Mouse (Mus musculus) intestine, postnatal 0 days (tissue): ENCODE measurements around the gene Msi2. TPM values are rescaled to one million over a fixed set of nuclear protein-coding genes. Genes with fewer than 3 reads are reported as not detected.

ENCODE experiments used
- ATAC-seq: fragments of 200-750 bp; cut with Nextera tagmentation; 2 replicates; pipeline ENCODE4 v1.8.0; 2017; ENCODE audit warnings: mild to moderate bottlenecking, moderate TSS enrichment, moderate library complexity
- H3K27ac ChIP-seq: fragments of 300-500 bp; sonication (generic); 2 replicates; pipeline ENCODE4 v1.5.1; 2014; ENCODE audit warnings: mild to moderate bottlenecking, low read depth, low read length, moderate library complexity
- H3K27me3 ChIP-seq: fragments of 300-500 bp; sonication (generic); replicated peaks from 2 replicates; pipeline ENCODE4 v1.6.1; 2014; ENCODE audit warnings: low read length, mixed read lengths; ENCODE audit not compliant: control insufficient read depth, insufficient read depth
- H3K36me3 ChIP-seq: fragments of 300-500 bp; sonication (generic); 2 replicates; pipeline ENCODE4 v1.6.1; 2014; ENCODE audit warnings: mild to moderate bottlenecking, moderate library complexity; ENCODE audit not compliant: control insufficient read depth, insufficient read depth
- H3K4me1 ChIP-seq: fragments of 300-500 bp; sonication (generic); replicated peaks from 2 replicates; pipeline ENCODE4 v1.6.1; 2014; ENCODE audit warnings: antibody characterized with exemption, low read length, mixed read lengths; ENCODE audit not compliant: control insufficient read depth, insufficient read depth
- H3K4me2 ChIP-seq: fragments of 300-500 bp; sonication (generic); replicated peaks from 2 replicates; pipeline ENCODE4 v1.6.1; 2014; ENCODE audit warnings: low read depth, mild to moderate bottlenecking, moderate library complexity
- H3K4me3 ChIP-seq: fragments of 300-500 bp; sonication (generic); 2 replicates; pipeline ENCODE4 v1.5.1; 2014; ENCODE audit warnings: low read depth, low read length
- H3K9ac ChIP-seq: fragments of 300-500 bp; sonication (generic); 2 replicates; pipeline ENCODE4 v1.6.1; 2014; ENCODE audit warnings: mild to moderate bottlenecking, low read depth, low read length
- H3K9me3 ChIP-seq: fragments of 300-500 bp; sonication (generic); 2 replicates; pipeline ENCODE4 v1.6.1; 2016; ENCODE audit warnings: mixed run types; ENCODE audit not compliant: control insufficient read depth
- CTCF ChIP-seq: sonication (generic); IDR thresholded peaks from 2 replicates; pipeline ENCODE4 v1.5.1; 2016; ENCODE audit warnings: low read depth, mild to moderate bottlenecking, control low read depth, antibody characterized with exemption, moderate library complexity
- WGBS: fragments of 180-500 bp; shearing (Covaris S2); extraction: QIAGEN DNeasy Blood & Tissue Kit; methylation state at CpG from one replicate; pipeline ENCODE4 v1.1.7; 2014; 5-methylcytosine and 5-hydroxymethylcytosine counted together
- polyA plus RNA-seq: library from polyadenylated mRNA; unstranded; fragments of >200 nt; fragmentation: Nextera tagmentation; extraction: Ambion mirVana; gene quantifications from 2 replicates; pipeline ENCODE4 v1.2.1, GENCODE M21; 2015

Msi2 gene
- polyA plus RNA-seq, 1 experiment from 2014 or later: 7.5 TPM

DNA sequence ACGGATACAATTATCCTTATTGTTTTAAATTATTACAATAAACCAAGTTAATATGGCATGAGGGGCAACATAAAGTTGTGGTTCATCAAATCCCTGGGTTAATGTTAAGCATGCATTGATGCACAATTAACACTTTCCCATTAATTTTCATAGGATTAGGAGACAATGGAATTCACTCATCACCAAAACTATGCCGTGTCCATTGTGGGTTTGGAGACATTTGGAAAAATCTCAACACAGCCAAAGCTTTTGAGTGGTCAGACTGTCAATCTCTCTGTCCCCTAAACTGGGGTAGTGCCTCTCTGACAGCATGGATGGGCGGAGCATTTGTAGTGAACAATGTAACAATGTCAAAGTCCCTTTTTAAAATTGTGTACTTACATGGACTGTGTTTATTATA, 1.3 kb upstream of the Msi2 start:
- Histone ChIP-seq H3K4me2 (no peak overlapping the region; the same call in 1 of the 2 replicates), H3K4me1 (no peaks in the 10 kb centered on the region), H3K27me3 (no peaks in the 10 kb centered on the region), H3K27ac (no peak overlapping the region), H3K36me3 (no peaks in the 10 kb centered on the region), H3K4me3 (no peak overlapping the region), H3K9ac (no peak overlapping the region), H3K9me3 (no peaks in the 10 kb centered on the region)
- ATAC-seq: no peak
- 58% methylated on average over 3 of the region's 3 CpGs for WGBS
- no peak for TF ChIP-seq CTCF

DNA sequence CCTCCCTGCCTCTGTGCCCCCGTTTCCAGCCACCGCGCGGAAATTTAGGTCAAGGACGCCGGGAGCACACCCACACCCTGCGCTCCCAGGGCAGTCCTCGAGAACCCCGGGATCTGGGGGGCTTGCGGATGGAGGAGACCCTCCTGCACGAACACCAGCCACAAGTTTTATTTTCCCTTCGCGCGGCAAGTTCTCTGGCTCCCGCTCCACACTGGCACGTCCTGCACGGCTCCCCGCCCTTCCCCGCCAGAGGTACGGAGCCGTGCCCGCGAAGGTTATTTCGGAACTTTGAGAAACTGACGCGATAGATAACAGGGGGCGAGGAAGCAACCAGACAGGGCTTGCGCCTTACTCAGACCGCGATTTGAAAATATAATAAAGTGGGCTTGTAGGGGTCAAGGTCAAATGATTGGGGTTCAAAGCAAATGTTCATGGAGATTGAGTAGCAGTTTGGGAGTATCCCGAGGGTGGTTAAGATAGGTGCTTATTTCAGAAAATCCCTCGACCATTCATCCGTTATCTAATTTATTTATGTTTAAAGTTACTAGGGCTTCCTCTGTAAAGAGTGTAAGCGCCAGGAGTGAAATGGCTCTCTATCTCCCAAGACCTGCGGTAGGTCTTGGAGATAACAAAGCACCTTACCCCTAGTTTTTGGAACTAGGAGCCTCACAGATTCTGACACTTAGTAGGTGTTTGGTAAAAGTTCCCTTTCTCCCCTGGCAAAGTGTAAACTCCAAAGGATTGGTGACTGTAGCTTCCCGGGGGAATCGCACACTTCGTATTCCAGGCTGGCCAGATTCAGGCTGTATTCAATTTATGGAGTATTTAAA, 668 bp upstream of the Msi2 start:
- TF ChIP-seq CTCF: no peak
- Histone ChIP-seq H3K27ac (peak overlapping the region; percentile 94), H3K9ac (peak overlapping the region; percentile 99), H3K27me3 (no peaks in the 10 kb centered on the region), H3K4me2 (peak overlapping the region; percentile 99), H3K36me3 (no peaks in the 10 kb centered on the region), H3K4me1 (no peaks in the 10 kb centered on the region), H3K9me3 (no peaks in the 10 kb centered on the region), H3K4me3 (peak overlapping the region; percentile 95)
- WGBS: 8% methylated on average over 38 of the region's 38 CpGs
- ATAC-seq: peak; percentile 24

DNA sequence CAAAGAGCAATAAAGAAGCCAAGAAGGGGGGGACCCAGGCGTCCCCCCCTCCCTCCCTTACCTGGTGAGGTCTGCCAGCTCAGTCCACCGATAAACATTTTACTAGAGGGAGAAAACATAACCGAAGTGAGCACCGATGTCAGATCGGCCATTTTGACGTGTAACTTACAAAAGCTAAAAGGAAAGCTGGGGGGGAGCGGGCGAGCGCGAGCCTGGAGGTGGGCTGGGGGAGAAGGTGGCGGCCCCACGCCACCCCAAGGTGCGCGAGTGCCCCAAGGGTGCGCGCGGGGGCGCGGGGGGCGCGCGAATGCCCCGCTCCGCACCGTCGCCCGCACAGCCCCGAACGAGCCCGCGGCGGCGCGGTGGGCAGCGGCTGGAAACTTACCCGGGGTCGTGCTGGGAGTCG, 666 bp downstream of the Msi2 start:
- H3K4me3 ChIP-seq: peak overlapping the region; percentile 95
- peak overlapping the region; percentile 99 for H3K9ac ChIP-seq
- H3K27me3 ChIP-seq: no peaks in the 10 kb centered on the region
- TF ChIP-seq CTCF: no peak
- peak; percentile 34 for ATAC-seq
- no peaks in the 10 kb centered on the region for H3K9me3 ChIP-seq
- 0 out of 2 replicates have a peak, but pooled peaks cover under 1% of the 10 kb centered on the region for H3K36me3 ChIP-seq
- H3K27ac ChIP-seq: peak overlapping the region; percentile 95
- peak overlapping the region; percentile 99 for H3K4me2 ChIP-seq
- no peaks in the 10 kb centered on the region for H3K4me1 ChIP-seq
- under 1% methylated on average over 33 of the region's 38 CpGs for WGBS

DNA sequence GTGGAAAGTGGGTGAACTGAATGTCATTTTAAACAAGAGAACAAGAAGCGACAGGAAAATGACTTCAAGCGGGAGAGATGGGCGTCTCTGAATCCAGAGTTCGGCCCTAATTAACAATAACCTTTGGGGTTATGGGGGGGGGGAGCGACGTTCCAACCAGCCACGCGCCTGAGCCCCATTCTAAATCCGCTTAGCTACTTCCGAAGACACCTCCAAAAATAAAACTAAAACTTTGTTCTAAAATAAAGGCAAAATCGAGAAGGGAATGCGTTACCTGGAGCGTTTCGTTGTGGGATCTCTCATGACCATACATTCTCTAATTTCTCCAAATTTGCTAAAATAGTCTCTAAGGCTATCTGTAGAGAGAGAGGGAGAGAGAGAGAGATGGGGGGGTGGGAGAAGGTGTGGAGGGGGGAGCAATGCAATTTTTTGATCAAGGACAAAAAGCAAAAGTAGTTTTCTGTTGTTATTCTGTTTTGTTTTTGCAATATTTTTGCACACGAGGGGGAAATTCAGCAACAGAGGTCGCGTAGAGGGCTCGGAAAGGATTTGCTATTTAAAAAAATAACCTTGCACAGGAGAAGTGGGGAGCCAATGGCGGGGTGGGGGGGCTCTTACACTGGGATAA, 1.2 kb downstream of the Msi2 start:
- Histone ChIP-seq H3K9ac (peak overlapping the region; percentile 99), H3K4me1 (no peaks in the 10 kb centered on the region), H3K27me3 (no peaks in the 10 kb centered on the region), H3K36me3 (peaks cover 6% of the 10 kb centered on the region; the same call in 1 of the 2 replicates), H3K9me3 (no peaks in the 10 kb centered on the region), H3K27ac (peak overlapping the region; percentile 95), H3K4me3 (peak overlapping the region; percentile 95), H3K4me2 (peak overlapping the region; percentile 99)
- TF ChIP-seq CTCF: no peak
- ATAC-seq: no peak
- 1% methylated on average over 19 of the region's 19 CpGs for WGBS

DNA sequence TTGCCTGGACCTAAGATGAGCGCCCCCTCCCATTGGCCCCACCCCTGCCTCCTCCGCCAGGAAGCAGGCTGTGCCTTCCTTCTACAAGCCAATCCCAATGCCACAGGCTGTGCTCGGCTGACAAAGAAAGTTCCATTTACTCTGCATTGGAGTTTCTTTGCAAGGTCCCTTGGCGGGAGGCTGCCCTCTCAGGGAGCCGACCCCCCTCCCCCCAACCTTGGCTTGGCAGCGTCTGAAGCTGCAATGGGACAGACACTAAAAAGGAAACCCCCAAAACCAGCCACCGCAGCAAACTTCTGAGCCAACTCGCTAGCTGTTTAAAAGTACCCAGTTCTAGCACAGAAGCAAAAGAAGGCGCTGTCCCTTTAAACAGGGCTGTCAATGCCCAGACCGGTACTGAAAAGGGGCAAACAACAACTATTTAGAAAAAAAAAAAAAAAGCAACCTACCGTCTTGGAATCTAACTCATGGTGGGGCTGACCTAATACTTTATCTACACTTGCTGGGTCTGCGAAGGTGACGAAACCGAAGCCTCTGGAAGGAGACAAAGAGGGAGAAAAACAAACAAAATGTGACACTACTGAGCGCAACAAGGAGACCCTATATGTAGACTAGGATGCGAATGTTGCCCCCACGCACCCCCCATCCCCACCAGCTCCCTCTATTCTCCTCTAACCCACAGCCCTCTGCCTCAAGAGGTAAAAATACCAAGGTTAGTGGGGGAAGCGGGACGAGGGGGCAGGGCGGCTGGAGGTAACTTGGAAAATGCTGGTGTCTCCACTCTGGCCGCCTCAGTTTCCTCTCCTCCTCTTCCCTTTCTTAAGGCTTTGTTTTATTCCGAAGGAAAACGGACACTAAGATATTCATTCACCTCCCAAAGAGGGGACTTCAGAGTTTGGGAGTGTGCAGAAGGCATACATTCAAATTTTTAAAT, 2.0 kb downstream of the Msi2 start:
- no peak for TF ChIP-seq CTCF
- Histone ChIP-seq H3K4me3 (peak overlapping the region; percentile 95), H3K4me1 (no peaks in the 10 kb centered on the region), H3K9me3 (no peaks in the 10 kb centered on the region), H3K36me3 (peaks cover 14% of the 10 kb centered on the region; the same call in 1 of the 2 replicates), H3K27me3 (no peaks in the 10 kb centered on the region), H3K9ac (peak overlapping the region; percentile 99), H3K4me2 (peak overlapping the region; percentile 99), H3K27ac (peak overlapping the region; percentile 28; the same call in 1 of the 2 replicates)
- no peak for ATAC-seq
- 3% methylated on average over 23 of the region's 23 CpGs for WGBS
